Mouse (Mus musculus) WW6 (cell line): ENCODE results near the gene Hoxc5.

ENCODE experiments used
- DNase-seq: peaks from one replicate; pipeline ENCODE4 v3.0.0-alpha.2; 2013; ENCODE audit warnings: low read depth, low spot score

Hoxc5 gene

DNA sequence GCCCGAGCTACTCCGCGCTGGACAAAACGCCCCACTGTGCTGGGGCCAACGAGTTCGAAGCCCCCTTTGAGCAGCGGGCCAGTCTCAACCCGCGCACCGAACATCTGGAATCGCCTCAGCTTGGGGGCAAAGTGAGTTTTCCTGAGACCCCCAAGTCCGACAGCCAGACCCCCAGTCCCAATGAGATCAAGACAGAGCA is at the start of gene Hoxc5:
Hoxc5 (plus strand) TSS at position 132 of the 199 bp plus-strand sequence.
- DNase-seq: no peak

DNA sequence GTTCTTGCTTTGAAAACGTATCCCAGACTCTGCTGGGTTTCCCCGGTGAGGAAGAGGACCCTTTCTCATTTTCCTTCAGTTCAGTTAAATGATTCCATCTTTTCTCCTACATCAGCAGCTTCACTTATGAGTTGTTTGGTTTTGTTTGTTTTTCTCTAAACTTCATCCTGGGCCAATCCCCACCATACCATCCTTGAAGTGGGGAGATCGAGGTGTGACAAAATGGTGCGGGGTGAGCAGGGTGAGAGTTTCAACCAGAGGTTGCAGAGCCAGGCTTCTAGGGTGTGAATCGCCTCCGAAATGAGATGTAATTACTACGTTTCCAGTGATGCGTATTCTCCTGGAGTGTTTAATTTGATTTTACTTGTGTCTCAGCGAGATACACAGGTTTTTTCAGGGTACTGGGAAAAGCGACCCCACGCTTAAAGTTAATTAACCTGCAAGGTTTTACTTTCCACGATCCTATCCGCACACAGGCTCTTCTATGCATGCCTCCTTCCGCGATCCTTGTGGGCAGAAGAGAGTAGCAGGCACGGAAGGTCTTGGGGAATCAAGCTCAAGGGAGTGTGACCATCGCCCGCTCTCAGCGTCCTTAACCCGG is 49.2 kb upstream of the Hoxc5 start:
- DNase-seq: no peak

DNA sequence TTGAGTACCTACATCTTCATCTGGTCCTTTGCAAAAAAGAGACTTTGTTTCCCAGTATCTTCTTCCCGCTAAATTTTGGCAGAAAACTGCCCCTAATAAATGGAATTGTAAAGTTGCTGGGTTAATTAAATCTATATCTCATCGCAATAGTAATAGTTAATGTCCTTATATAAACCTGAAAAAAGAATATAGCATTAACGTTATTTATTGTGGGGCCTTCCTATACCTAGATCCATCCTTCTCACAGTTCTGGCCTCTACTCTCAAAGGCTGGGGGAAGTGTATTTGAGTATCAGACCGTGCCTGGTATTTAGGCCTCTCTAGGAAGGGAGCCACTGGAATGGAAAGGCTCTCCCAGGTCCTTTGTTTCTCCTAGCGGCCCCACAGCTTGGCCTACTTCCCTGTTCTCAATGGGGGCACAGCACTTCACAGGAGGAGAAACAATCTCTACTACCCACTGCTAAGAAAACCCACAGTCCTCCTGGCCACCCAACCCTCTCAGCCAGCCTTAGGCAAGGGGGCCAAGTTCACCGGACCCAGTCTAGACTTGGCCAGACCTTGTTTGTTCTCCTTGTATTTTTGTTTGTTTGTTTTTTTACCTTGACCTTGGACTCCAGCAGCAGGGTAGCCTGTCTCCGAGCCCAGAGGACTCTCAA is 48.5 kb upstream of the Hoxc5 start:
- DNase-seq: no peak

DNA sequence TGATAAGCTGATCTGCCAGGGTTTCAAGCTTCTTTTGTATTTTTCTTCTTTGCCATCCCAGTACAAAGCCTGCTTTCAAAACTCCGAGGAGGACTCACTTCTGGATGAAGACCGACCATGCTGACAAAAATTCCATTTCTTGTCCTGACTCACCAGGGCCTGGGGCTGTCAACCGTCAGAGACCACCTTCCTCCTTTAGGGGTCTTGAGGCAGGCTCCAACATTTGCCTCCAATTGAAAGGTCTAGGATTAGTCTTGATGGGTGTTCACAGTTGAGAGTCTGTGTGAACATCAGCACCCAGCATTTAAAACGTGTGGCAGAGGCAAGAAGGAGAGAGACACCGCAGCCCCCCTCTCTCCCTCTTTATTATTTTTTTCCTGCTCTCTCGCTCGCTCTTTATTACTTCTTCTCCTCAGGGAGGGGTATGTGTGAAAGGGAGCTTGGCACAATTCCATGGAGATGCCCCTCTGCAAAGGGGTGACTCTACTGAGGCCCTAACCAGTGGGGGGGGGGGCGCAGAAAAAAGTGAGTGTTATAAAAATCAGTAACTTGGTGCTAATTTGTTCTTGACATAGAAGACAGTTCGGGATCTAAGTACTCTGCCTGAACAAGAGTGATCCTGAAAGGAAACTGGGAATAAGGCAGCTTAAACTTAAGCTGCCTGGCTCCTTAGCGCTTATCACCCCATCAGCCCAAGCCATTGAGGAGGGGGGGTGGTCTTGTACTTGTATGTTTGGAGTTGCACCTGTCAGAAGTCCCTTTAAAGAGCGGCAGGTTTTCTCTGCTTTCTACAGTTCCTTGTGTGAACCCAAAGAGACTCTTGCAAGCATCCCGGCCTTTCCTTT is 47.7 kb upstream of the Hoxc5 start:
- no peak for DNase-seq

DNA sequence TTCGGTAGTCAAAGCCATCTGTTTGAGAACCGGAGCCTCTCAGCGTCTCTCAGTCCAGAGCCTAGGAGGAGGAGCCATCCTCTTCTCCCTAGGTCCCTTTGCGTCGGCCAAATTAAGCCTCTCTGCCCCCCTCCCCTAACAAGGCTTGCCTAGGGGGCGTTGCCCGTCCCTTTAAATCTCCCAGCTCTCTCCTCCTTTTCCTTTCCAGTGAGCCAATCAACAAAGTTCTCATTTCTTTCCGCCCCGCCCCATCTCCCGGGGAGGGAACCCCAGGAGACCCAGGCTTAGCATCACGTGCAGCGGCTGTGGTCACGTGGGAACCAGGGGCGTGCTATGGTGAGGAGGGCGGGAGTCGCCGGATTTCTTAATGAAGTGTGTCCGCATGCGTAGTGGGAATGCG is 46.6 kb upstream of the Hoxc5 start:
- DNase-seq: peak; percentile 99

DNA sequence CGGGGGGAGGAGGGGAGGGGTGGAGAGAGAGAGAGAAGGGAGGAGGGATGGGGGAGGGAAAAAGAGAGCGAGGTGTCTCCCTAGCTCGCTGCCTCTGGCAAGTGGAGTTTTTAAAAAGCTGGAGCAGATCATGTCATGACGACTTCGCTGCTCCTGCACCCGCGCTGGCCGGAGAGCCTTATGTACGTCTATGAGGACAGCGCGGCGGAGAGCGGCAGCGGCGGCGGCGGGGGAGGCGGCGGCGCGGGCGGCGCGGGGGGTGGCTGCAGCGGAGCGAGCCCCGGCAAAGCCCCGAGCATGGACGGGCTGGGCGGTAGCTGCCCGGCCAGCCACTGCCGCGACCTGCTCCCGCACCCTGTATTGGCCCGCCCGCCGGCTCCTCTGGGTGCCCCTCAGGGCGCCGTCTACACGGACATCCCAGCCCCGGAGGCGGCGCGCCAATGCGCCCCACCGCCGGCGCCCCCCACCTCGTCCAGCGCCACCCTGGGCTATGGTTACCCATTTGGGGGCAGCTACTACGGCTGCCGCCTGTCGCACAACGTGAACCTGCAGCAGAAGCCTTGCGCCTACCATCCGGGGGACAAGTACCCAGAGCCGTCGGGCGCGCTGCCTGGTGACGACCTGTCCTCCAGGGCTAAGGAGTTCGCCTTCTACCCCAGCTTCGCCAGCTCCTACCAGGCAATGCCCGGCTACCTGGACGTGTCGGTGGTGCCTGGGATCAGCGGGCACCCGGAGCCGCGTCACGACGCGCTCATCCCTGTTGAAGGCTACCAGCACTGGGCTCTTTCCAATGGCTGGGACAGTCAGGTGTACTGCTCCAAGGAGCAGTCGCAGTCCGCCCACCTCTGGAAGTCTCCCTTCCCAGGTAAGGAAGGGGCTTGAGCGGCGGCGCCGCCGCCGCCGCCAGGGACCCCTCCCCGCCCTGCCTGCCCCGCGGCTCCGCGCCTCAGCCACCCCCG is 45.9 kb upstream of the Hoxc5 start, which contains the start of gene Hoxc13:
Hoxc13 (plus strand) TSS at position 51 of the 959 bp plus-strand sequence.
- DNase-seq: no peak

DNA sequence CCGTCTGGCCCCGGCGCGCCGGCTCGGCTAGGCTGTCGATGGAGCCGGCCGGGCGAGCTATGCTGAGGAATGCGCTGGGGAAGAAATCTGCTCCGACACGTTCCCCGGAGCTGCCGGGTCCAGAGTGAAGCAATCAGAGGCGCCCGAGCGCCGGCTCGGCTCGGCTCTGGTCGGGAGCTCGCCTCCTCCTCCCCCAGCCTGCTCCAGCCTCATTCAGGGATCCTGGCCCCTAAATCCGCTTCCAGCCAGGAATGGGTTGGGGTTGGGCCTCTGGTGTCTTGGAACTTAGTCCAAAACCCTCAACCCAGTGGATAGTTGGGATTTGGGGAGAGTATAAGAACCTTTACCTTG is 45.3 kb upstream of the Hoxc5 start:
- no peak for DNase-seq

DNA sequence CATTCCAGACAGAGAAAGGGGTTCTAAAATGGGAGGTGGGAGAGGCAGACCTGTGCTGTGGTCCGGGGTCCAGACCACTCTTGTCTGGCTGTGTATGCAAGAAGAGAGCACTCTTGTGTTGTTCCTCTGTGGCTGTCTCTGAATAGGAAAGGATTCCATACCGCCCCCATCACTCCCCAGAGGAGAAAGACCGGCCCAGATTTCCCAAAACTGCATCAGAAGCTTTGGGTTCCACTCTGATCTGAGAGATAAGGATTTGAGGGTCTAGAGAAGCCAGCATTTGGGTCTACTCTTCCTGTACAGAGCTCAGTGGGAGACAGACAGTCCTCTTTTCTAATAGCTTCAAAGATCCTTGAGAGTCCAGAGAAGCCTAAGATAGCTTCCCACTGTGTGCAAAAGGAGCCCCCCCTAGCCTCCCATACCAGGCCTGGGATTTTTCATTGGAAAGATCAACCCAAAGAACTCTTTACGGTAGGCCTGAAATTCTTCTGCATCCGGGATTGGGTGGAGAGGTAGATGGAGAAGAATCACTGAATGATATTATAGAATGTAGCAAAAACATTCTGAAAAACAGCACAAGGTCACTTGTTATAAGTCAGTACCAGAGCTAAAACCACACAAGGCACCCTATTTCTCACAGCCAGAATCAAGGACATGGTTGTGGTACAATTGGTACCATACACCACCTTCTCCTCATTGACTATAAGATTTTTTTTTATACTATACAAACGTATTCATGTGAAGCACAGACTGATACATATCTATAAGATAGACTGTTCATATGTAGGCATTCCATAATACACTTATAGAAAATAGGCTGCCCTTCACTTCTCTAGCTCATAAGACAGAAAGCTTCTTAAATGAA is 44.4 kb upstream of the Hoxc5 start:
- no peak for DNase-seq

DNA sequence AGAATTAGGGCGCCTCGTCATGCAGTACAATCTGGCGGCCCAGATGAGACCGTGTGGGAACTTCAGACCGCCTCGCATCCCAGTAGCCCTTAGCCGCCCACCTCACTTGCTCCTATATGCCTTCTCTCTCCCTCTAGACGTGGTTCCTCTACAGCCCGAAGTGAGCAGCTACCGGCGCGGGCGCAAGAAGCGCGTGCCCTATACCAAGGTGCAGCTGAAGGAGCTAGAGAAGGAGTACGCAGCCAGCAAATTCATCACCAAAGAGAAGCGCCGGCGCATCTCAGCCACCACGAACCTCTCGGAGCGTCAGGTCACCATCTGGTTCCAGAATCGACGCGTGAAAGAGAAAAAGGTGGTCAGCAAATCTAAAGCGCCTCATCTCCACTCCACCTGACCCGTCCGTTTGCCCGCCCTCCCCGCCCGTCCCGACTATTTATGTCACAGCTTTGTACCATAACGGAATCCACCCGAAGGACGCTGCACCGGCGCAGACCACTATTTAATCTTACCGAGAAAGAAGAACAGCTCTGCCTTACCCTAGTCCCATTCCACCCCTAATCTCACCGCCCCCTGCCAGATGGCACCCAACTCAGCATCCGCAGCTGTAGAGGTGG is 40.1 kb upstream of the Hoxc5 start:
- DNase-seq: no peak

DNA sequence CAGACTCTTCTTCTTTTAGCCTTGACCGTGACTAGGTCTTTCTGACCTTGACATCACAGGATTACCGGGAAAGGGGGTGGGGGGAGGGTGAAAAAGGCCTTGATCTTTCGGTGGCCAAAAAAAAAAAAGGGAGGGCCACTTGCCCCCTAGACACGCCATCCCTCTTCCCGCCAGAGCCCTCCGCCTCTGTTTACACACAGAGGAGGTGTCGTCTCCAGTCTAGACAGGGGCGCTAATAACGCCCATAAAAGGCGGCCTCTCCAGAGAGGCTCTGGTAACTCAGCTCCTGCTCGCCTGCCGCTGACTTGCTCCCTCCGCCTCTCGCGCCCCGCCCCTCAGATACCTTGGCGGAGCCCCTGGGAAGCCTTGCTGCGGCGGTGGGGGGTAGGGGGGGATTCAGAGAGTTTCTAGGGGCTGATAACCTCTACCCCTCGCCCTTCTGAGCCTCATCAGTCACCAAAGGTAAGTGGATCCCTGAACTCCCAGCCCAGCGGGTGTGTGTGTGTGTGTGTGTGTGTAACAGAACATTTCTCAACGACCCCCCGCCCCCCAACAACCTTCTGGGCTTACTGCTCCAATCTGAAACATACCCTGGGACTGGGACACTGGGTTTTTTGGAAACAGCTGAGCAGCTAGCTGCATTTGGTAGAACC is 35.4 kb upstream of the Hoxc5 start:
- DNase-seq: peak; percentile 69

DNA sequence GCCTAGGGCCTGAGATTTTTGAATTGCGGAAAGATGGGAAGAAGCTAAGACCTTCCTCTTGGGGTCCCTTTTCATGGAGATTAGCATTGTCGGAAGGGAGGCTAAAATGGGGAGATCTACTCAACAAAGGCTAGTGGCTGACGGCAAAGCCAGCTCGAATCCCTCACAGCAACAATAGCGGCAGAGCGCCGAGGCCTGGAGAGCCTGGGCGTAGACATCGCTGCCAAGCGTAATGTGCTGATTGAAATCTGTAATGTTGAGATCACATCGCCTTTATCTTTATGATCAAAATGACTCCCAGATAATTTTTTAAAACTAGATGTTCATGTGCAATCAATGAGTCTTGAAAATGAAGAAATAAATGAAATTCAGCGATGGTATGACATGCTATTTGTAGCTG is 32.8 kb upstream of the Hoxc5 start:
- DNase-seq: no peak

DNA sequence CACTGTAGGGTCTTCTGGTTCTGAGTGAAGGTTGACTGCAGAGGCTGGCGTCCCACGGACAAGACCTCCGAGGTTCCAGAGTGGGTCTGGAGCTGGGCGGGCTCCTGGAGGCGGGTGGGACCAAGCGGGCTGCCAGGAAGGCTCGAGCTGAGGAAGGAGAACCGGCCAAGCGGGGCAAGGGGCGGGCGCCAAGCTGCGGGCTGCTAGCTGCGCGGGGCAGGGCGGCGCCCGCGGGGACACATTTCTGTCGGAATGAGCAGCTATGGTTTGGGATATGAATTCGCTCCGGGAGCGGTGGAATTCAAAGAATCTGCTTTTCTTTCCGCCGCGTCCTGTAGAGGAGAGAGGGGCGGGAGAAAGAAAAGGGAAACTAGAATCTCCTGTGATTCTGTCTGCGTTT is 32.3 kb upstream of the Hoxc5 start:
- no peak for DNase-seq

DNA sequence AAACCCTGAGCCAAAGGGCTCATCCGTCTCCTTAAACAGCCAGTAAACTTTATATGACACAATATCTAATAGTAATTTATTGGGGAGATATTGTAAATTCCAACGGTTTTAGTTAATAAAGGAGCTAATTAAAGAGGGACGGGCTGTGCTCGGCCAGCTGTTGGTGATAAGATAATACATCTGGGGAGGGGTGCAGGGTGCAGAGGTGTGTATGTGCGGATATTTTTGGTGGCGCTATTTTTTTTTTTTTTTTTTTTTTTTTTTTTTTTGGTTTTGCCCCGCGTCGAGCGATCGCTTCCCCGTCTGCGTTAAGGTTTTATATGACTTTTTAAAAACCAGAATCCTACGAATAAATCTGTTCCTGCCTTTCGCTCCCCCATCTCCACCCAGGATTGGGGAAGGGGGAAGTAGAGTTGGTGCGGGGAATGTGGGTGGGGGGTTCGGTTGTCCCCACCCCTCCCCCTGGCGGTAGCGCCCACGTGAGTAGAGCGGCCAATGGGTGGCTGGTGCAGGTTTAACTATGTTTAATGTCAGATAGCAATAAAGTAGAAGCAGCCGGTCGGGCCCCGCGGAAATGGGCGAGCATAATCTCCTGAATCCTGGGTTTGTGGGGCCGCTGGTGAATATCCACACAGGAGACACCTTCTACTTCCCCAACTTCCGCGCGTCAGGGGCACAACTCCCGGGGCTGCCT is 30.8 kb upstream of the Hoxc5 start, which contains the start of gene Hoxc12:
Hoxc12 (plus strand) TSS at position 479 of the 694 bp plus-strand sequence.
- DNase-seq: no peak

DNA sequence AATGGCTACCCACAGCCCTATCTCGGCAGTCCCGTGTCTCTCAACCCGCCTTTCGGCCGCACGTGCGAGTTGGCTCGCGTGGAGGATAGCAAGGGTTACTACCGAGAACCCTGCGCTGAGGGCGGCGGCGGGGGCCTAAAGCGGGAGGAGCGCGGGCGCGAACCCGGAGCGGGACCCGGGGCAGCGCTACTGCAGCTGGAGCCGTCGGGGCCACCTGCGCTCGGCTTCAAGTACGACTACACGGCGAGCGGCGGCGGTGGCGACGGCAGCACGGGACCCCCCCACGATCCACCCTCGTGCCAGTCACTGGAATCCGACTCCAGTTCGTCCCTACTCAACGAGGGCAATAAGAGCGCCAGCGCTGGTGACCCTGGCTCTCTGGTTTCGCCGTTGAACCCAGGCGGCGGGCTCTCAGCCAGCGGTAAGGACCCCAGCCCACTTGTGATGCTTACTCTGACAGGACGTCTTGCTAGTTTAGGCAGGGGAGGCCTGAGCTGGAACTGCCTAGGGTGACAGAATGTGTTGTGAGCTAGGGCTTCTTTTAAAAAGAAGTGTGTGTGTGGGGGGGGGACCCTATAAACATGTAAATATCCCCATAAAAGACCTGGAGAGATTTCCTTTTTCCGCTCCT is 30.1 kb upstream of the Hoxc5 start:
- DNase-seq: no peak

DNA sequence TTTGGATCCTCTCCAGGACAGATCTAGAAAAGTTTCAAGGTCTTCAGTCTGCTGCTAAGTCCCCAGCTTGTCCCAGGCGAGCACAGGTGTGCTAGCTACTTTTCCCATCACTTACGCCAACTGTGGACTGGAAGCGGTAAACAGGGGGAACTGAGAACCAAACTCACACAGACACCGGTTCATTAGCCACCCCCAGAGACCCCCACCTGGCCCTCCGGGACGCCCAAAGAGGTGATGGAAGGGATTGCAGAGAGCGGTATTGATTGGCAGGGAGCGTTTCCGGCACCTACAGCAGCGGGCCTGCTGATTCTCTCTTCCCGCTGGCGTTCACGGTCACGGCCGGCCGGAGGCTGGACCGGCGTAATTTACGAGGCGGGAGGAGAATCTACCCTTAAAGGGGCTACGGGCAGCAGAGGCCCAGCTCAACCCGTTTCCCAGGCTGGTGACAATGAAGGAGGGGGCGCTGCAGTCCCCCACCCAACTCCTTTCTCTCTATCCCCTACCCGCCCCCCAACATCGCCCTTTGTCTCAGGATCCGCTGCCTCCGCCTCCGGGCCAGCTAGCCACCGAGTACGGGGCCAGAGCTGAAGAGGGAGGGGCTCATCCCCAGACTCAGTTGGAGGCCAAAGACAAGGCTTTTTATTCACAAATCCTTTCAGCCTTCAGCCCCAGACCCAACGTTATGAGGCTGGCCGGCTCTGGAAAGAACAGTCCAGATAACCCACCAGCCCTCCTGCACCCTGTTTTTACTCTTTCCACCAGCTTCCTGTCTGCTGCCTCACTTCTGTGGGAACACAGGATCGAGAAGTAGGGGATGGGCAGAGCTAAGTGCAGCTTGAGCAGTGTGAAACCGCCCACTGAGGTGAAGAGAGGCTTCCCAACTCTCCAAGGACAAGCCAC is 27.7 kb upstream of the Hoxc5 start:
- no peak for DNase-seq

DNA sequence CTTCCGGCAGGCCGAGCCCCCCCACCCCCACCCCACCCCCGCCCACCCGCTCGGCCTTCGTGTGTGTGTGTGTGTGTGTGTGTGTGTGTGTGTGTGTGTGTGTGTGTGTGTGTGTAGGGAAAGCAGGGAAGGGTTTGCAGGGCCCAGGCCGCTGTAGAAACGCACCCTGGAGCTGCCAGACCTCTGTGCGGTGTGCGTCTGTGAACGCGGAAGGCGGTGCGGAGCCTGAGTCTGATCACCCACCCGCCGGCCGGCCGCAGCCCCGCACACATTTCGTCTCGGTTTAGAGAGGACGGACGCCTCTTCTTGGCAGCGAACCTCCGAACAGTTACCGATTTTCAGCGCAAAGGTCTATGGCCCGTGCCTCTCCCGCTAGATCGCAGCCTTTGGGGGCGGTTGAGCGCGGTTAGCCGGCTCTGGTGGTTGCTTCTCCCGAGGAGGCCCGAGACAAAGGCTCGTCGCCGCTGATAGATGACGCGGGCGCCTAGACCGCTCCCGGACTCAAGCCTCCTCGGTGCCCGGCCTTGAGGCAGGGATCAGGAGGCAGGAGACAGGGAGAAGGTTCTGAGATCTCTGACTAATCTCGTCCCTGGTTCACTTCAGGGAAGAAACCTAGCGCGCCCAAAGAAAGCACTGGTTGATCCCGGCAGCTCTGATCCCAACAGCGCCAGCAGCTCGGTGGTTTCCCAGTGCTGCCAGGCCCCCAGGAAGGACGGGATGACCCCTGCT is 24.3 kb upstream of the Hoxc5 start:
- no peak for DNase-seq

DNA sequence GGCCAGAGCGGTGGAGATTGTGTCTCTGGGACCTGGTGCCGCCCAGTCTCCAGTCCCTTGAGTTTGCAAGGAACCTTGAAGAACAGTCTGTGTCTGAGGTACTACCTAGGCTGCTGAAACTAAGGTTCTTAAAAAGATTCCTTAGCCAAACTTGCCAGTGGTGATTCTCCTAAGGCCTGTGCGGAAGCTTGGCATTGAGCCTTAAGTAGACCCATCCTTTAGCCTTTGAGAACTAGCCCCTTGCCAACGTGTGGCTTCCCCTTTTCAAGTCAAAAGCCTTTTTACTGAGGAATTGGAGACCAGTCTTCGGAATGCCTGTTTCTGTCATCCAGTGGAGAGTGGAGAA is 23.8 kb upstream of the Hoxc5 start:
- no peak for DNase-seq
